Mouse (Mus musculus): ENCODE measurements around the gene Pola2. TPM values are rescaled to one million over a fixed set of nuclear protein-coding genes. Genes with fewer than 3 reads are reported as not detected.

Gene Pola2
- total and polyA plus RNA-seq, 3 experiments: 77.3 to 126 (median 99.4) TPM

DNA sequence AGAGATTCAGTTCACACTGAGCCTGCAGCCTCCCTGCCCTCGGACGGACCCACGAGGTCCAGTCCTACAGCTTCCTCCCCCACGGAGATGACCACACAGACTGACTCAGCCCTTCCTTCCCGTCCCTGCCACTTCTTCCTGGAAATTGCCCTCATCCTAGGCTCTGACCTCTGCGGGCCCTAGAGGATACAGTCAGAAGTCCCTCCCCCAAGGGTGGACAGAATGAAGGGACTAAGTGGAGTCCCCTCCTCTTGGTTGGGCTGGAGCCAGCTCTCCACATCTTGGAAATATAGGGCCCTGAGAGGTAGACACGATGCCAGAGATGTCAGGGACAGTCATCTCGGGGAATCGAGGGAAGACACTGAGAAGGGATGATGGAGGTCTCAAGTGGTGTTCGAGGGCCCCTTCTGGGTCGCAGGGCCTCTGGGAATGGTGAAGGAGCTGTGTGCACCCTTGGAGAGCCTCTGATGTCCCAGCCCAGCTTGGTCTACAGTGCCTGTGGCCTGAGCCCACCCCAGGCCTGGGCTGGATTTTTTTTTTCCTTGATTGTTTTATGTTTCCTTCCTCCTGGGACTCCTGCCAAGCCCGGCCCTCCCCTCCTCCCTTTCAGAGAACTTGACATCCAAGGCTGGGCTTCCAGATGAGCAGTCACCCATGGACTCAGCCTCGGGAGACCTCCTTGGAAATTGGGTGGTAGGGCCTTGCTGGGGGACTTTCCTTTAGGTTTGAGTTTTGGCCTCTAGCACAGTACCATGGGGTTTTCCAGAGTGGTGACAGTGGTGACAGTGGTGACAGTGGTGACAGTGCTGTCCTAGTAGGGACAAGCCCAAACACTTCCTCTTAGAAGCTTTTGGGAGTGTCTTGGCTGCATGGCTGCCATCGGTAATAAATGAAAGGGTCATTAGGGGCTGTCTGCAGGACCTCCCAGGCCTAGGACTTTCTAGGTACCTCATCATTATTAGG lies 34.1 kb downstream of the Pola2 start:
- H3K36me3 ChIP-seq (ENCODE audit: control insufficient read depth in 1 of 2, insufficient read depth in 2 of 2, low read length in 2 of 2): peaks cover 0 to 2% of the 10 kb centered on the region in 2 experiments; a peak in 2 of 4 replicates
- H3K27me3 ChIP-seq (ENCODE audit: control insufficient read depth in 1 of 2, insufficient read depth in 2 of 2, low read length in 2 of 2): no peaks in the 10 kb centered on the region
- no peak overlapping the region for H3K27ac ChIP-seq (ENCODE audit: control insufficient read depth, low read depth, low read length)
- no peak overlapping the region for H3K9ac ChIP-seq (ENCODE audit: control insufficient read depth, low read depth, low read length, poor library complexity, severe bottlenecking)
- no peaks in the 10 kb centered on the region for H3K79me2 ChIP-seq (ENCODE audit: control insufficient read depth, insufficient read depth, low read length, poor library complexity)
- TF ChIP-seq ELF1 (IDR thresholded peaks at IDR 0.05; ENCODE audit: low read depth, low read length): no peak
- peak; percentile 29; the same call in 1 of the 2 replicates for TF ChIP-seq ZNF384 (IDR thresholded peaks at IDR 0.05; ENCODE audit: low read depth, low read length)
- no peaks in the 10 kb centered on the region; a peak in 1 of 4 replicates for H3K4me1 ChIP-seq (ENCODE audit: control insufficient read depth in 1 of 2, insufficient read depth in 2 of 2, low read length in 2 of 2)
- H3K9me3 ChIP-seq (replicated peaks; ENCODE audit: insufficient read depth, low read length): no peaks in the 10 kb centered on the region
- DNase-seq (ENCODE audit: low read depth, low spot score): peak; percentile 25
- H3K4me3 ChIP-seq (ENCODE audit: control insufficient read depth in 1 of 2, insufficient read depth in 1 of 2, low read depth in 2 of 2, low read length in 2 of 2): no peak overlapping the region

GRCm38 (mm10) chr19:5928546-5928945 lies 35.5 kb downstream of the Pola2 start:
- no peaks in the 10 kb centered on the region for H3K27me3 ChIP-seq (ENCODE audit: control insufficient read depth in 1 of 2, insufficient read depth in 2 of 2, low read length in 2 of 2)
- no peaks in the 10 kb centered on the region for H3K9me3 ChIP-seq (replicated peaks; ENCODE audit: insufficient read depth, low read length)
- H3K4me1 ChIP-seq (ENCODE audit: control insufficient read depth in 1 of 2, insufficient read depth in 2 of 2, low read length in 2 of 2): peaks cover 2% of the 10 kb centered on the region in 2 experiments; a peak in 3 of 4 replicates

GRCm38 (mm10) chr19:5928104-5928503 lies 35.9 kb downstream of the Pola2 start:
- no peaks in the 10 kb centered on the region for H3K79me2 ChIP-seq (ENCODE audit: control insufficient read depth, insufficient read depth, low read length, poor library complexity)
- no peak overlapping the region for H3K27ac ChIP-seq (ENCODE audit: control insufficient read depth, low read depth, low read length)
- no peak overlapping the region for H3K9ac ChIP-seq (ENCODE audit: control insufficient read depth, low read depth, low read length, poor library complexity, severe bottlenecking)
- H3K27me3 ChIP-seq (ENCODE audit: control insufficient read depth in 1 of 2, insufficient read depth in 2 of 2, low read length in 2 of 2): no peaks in the 10 kb centered on the region
- H3K36me3 ChIP-seq (ENCODE audit: control insufficient read depth in 1 of 2, insufficient read depth in 2 of 2, low read length in 2 of 2): peaks cover 0 to 8% of the 10 kb centered on the region in 2 experiments; a peak in 2 of 4 replicates
- H3K4me1 ChIP-seq (ENCODE audit: control insufficient read depth in 1 of 2, insufficient read depth in 2 of 2, low read length in 2 of 2): peaks cover 4 to 5% of the 10 kb centered on the region in 2 experiments
- no peak overlapping the region for H3K4me3 ChIP-seq (ENCODE audit: control insufficient read depth in 1 of 2, insufficient read depth in 1 of 2, low read depth in 2 of 2, low read length in 2 of 2)
- DNase-seq (ENCODE audit: low read depth, low spot score): no peak
- TF ChIP-seq TAL1 (IDR thresholded peaks at IDR 0.05; ENCODE audit: low read length): peak; percentile 52
- no peak for TF ChIP-seq ZMIZ1 (IDR thresholded peaks at IDR 0.05; ENCODE audit: low read depth, low read length)
- TF ChIP-seq MAZ (IDR thresholded peaks at IDR 0.05; ENCODE audit: low read depth, low read length): no peak
- TF ChIP-seq E2F4 (IDR thresholded peaks at IDR 0.05; ENCODE audit: borderline replicate concordance, low read depth, low read length): no peak
- no peaks in the 10 kb centered on the region for H3K9me3 ChIP-seq (replicated peaks; ENCODE audit: insufficient read depth, low read length)

More at GRCm38 (mm10) chr19:5928546-5928945, 35.5 kb downstream of the Pola2 start:
- Histone ChIP-seq H3K9ac (ENCODE audit: control insufficient read depth, low read depth, low read length, poor library complexity, severe bottlenecking) (no peak overlapping the region), H3K4me3 (ENCODE audit: control insufficient read depth in 1 of 2, insufficient read depth in 1 of 2, low read depth in 2 of 2, low read length in 2 of 2) (no peak overlapping the region), H3K27ac (ENCODE audit: control insufficient read depth, low read depth, low read length) (no peak overlapping the region), H3K36me3 (ENCODE audit: control insufficient read depth in 1 of 2, insufficient read depth in 2 of 2, low read length in 2 of 2) (peaks cover 0 to 3% of the 10 kb centered on the region in 2 experiments; a peak in 2 of 4 replicates), H3K79me2 (ENCODE audit: control insufficient read depth, insufficient read depth, low read length, poor library complexity) (no peaks in the 10 kb centered on the region)
- no peak for TF ChIP-seq ZNF384 (IDR thresholded peaks at IDR 0.05; ENCODE audit: low read depth, low read length)
- no peak for TF ChIP-seq NRF1 (IDR thresholded peaks at IDR 0.05; ENCODE audit: insufficient read depth, low read depth, low read length, poor library complexity, severe bottlenecking)
- TF ChIP-seq BHLHE40 (IDR thresholded peaks at IDR 0.05; ENCODE audit: borderline replicate concordance, low read depth, low read length): no peak
- no peak for TF ChIP-seq MYC (IDR thresholded peaks at IDR 0.05; ENCODE audit: low read depth, low read length)
- TF ChIP-seq MXI1 (IDR thresholded peaks at IDR 0.05; ENCODE audit: low read depth, low read length): no peak
- no peak for TF ChIP-seq USF1 (IDR thresholded peaks at IDR 0.05; ENCODE audit: low read depth, low read length)
- no peak for TF ChIP-seq MAFK (IDR thresholded peaks at IDR 0.05; ENCODE audit: borderline replicate concordance, low read depth, low read length)
- no peak for TF ChIP-seq POLR2A (IDR thresholded peaks at IDR 0.05; ENCODE audit: control insufficient read depth in 1 of 2, insufficient read depth in 1 of 2, low read depth in 1 of 2, low read length in 2 of 2, poor library complexity in 1 of 2)
- no peak for TF ChIP-seq ETS1 (IDR thresholded peaks at IDR 0.05; ENCODE audit: low read depth, low read length)
- no peak for TF ChIP-seq HCFC1 (IDR thresholded peaks at IDR 0.05; ENCODE audit: low read depth, low read length)
- no peak for TF ChIP-seq CTCF (IDR thresholded peaks at IDR 0.05 in 2 of 3, conservative IDR thresholded peaks at IDR 0.05 in 1 of 3; ENCODE audit: control insufficient read depth in 1 of 3, insufficient read depth in 1 of 3, low read depth in 2 of 3, low read length in 3 of 3, poor library complexity in 1 of 3, severe bottlenecking in 1 of 3)
- no peak for TF ChIP-seq UBTF (IDR thresholded peaks at IDR 0.05; ENCODE audit: borderline replicate concordance, insufficient read depth, low read depth, low read length)
- no peak for DNase-seq (ENCODE audit: low read depth, low spot score)
